ENCODE assay signal across 19 mouse cellular contexts in the genomic region with DNA sequence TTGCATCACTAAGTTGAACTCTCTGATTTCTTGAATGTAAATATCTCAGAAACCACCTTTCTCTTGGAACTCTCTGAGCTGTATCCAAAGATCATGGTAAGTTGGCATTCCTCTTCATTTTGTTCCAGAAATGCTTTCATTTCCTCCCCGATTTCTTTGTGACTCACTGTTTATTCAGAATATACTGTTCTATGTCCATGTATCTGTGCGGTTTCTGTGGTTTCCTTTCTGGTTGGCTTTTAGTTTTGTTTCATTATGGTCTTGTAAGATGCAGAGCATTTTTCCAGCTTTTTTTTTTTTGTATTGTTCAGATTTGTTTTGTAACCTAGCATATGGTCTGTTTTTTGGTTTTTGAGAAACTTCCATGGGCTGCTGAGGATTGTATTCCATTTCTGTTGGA. TPM values are rescaled to one million over a fixed set of nuclear protein-coding genes. Genes with fewer than 3 reads are reported as not detected.
"Had no signal": no experiment of that assay in that cellular context is flagged by ENCODE, and none has a peak within 500 bp of the region (broad histone marks: within the 10 kb centered on the region; RNA-seq: fewer than 3 reads in every experiment).

No protein-coding gene starts in this region.

- H3K4me3 ChIP-seq: lung, embryonic 15.5 days; megakaryocyte, embryonic 14.5 days; midbrain, embryonic 13.5 days; midbrain, embryonic 15.5 days; neural tube, embryonic 13.5 days; stomach, embryonic 15.5 days had no signal

- H3K4me1 ChIP-seq: lung, embryonic 15.5 days; megakaryocyte, embryonic 14.5 days; midbrain, embryonic 13.5 days; midbrain, embryonic 15.5 days; neural tube, embryonic 13.5 days; stomach, embryonic 15.5 days had no signal

- DNase-seq: liver, postnatal 0 days; lung, adult 2 months; lung, postnatal 14 days; lung, postnatal 36 days; right cerebral cortex, postnatal 14 days; thymus, adult 2 months; thymus, postnatal 25 days; thymus, postnatal 4 days had no signal

- H3K4me2 ChIP-seq: lung, embryonic 15.5 days; midbrain, embryonic 11.5 days; midbrain, embryonic 13.5 days; midbrain, embryonic 15.5 days; neural tube, embryonic 13.5 days; stomach, embryonic 15.5 days had no signal

- H3K9ac ChIP-seq: liver, postnatal 0 days; lung, embryonic 15.5 days; midbrain, embryonic 13.5 days; midbrain, embryonic 15.5 days; neural tube, embryonic 13.5 days; stomach, embryonic 15.5 days had no signal

- ATAC-seq: liver, postnatal 0 days; lung, postnatal 0 days; midbrain, embryonic 13.5 days; midbrain, embryonic 15.5 days had no signal

- H3K27me3 ChIP-seq: lung, embryonic 15.5 days; midbrain, embryonic 13.5 days; midbrain, embryonic 15.5 days; neural tube, embryonic 13.5 days; stomach, embryonic 15.5 days had no signal

- H3K27ac ChIP-seq: lung, embryonic 15.5 days; macrophage; midbrain, embryonic 13.5 days; midbrain, embryonic 15.5 days; neural tube, embryonic 13.5 days; stomach, embryonic 15.5 days; stomach, postnatal 0 days had no signal

- H3K9me3 ChIP-seq: lung, embryonic 15.5 days; midbrain, embryonic 13.5 days; midbrain, embryonic 15.5 days; neural tube, embryonic 13.5 days; stomach, embryonic 15.5 days had no signal

RNA-seq across cellular contexts. Expression of a gene that starts 35.8 kb away (rescaled TPM):
- total RNA-seq: monocyte, adult 5-6 weeks had no signal
- polyA plus RNA-seq: liver, postnatal 0 days; lung, adult 2 months; macrophage; stomach, embryonic 15.5 days; stomach, postnatal 0 days had no signal
